Mouse (Mus musculus) midbrain, postnatal 0 days (tissue): ENCODE data around the gene Fam32a. TPM values are rescaled to one million over a fixed set of nuclear protein-coding genes. Genes with fewer than 3 reads are reported as not detected.

Experiments
- ATAC-seq: fragments of 200-750 bp; cut with Nextera tagmentation; 2 replicates; pipeline ENCODE4 v1.8.0; 2017; ENCODE audit warnings: moderate number of reproducible peaks, mild to moderate bottlenecking, moderate TSS enrichment, moderate library complexity; ENCODE audit not compliant: low FRiP score
- DNase-seq: peaks from one replicate; pipeline ENCODE4 v3.0.0-alpha.2; 2015; ENCODE audit warnings: low spot score
- H3K27ac ChIP-seq: fragments of 300-500 bp; sonication (generic); 2 replicates; pipeline ENCODE4 v1.5.1; 2014; ENCODE audit warnings: low read depth, mild to moderate bottlenecking, low read length, mixed read lengths
- H3K27me3 ChIP-seq: fragments of 300-500 bp; sonication (generic); 2 replicates; pipeline ENCODE4 v1.6.1; 2014; ENCODE audit warnings: low read length, control low read depth, mixed read lengths; ENCODE audit not compliant: insufficient read depth
- H3K36me3 ChIP-seq: fragments of 300-500 bp; sonication (generic); 2 replicates; pipeline ENCODE4 v1.6.1; 2014; ENCODE audit warnings: low read length, control low read depth, mixed read lengths; ENCODE audit not compliant: insufficient read depth
- H3K4me1 ChIP-seq: fragments of 300-500 bp; sonication (generic); 2 replicates; pipeline ENCODE4 v1.6.1; 2014; ENCODE audit warnings: mild to moderate bottlenecking, control low read depth, antibody characterized with exemption, low read length, mixed read lengths; ENCODE audit not compliant: insufficient read depth
- H3K4me2 ChIP-seq: fragments of 300-500 bp; sonication (generic); 2 replicates; pipeline ENCODE4 v1.6.1; 2014; ENCODE audit warnings: low read depth, mild to moderate bottlenecking, low read length, mixed read lengths; ENCODE audit not compliant: poor library complexity, severe bottlenecking
- H3K4me3 ChIP-seq: fragments of 300-500 bp; sonication (generic); 2 replicates; pipeline ENCODE4 v1.5.1; 2014; ENCODE audit warnings: low read depth, mild to moderate bottlenecking, low read length, moderate library complexity
- H3K9ac ChIP-seq: fragments of 300-500 bp; sonication (generic); replicated peaks from 2 replicates; pipeline ENCODE4 v1.6.1; 2014; ENCODE audit warnings: mild to moderate bottlenecking, low read length, moderate library complexity, mixed read lengths; ENCODE audit not compliant: poor library complexity, severe bottlenecking
- H3K9me3 ChIP-seq: fragments of 300-500 bp; sonication (generic); 2 replicates; pipeline ENCODE4 v1.6.1; 2016; ENCODE audit warnings: low read length, control low read depth
- CTCF ChIP-seq: IDR thresholded peaks from 2 replicates; pipeline ENCODE4 v1.5.1; 2016; ENCODE audit warnings: antibody characterized with exemption, mild to moderate bottlenecking
- WGBS: fragments of 180-500 bp; shearing (Covaris S2); extraction: QIAGEN DNeasy Blood & Tissue Kit; methylation state at CpG from one replicate; pipeline ENCODE4 v1.1.7; 2014; 5-methylcytosine and 5-hydroxymethylcytosine counted together
- polyA plus RNA-seq: library from polyadenylated mRNA; unstranded; fragments of >200 nt; fragmentation: Nextera tagmentation; extraction: Ambion mirVana; gene quantifications from 2 replicates; pipeline ENCODE4 v1.2.1, GENCODE M21; 2015
- total RNA-seq: library from RNA; depleted of rRNA; stranded (reverse); fragments of >200 nt; gene quantifications from 2 replicates; pipeline ENCODE4 v1.2.3, GENCODE M21; 2014; rRNA removed

Gene Fam32a
- 113 and 116 TPM in 2 replicates for total RNA-seq
- polyA plus RNA-seq, result 91.6 and 92.5 TPM in 2 replicates

DNA sequence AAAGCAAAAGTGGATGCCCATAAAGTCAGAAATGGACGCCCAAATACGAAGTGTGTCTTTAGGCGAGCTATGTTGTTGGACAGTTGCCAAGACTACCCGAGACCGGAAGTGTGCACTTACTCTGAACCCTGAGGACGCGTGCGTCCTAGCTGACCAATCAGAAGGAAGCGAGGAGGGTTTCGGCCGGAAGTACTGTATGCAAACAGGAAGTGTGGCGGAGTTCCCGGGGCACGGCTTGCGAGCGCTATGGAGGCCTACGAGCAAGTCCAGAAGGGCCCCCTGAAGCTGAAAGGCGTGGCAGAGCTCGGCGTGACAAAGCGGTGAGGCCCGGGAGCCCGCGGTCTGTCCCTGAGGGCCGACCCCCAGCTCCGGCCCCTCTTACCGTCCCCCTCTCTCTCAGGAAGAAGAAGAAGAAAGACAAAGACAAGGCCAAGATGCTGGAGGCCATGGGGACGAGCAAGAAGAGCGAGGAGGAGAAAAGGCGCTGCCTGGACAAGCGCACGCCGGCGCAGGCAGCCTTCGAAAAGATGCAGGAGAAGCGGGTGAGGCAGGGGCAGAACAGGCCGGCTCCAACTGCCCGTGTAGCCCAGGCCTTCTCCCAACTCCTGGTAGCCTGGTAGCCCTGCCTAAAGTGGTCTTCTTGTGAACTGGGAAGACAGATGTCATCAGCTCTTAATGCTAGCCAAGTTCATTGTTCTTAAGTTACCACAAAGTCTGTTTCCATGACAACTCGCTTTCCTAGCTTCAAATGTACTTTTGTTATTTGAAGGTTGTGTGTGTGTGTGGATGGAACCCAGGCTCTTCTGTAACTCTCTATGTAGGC, at the start of gene Fam32a:
TSS of gene Fam32a (plus strand) at position 190 of the 823 bp plus-strand sequence.
- peak within 1 kb of the TSS; percentile 55 for H3K27ac ChIP-seq
- 12% methylated on average over 39 of the region's 39 CpGs for WGBS
- peaks cover 8% of the 10 kb centered on the region for H3K4me1 ChIP-seq
- peak within 1 kb of the TSS; percentile 72 for H3K4me3 ChIP-seq
- no peak for TF ChIP-seq CTCF
- DNase-seq, result peak; percentile 98
- H3K9ac ChIP-seq, result peak within 1 kb of the TSS; percentile 68
- H3K36me3 ChIP-seq, result peaks cover 10% of the 10 kb centered on the region; the same call in 1 of the 2 replicates
- ATAC-seq, result peak; percentile 98
- H3K27me3 ChIP-seq, result no peaks in the 10 kb centered on the region; the same call in 1 of the 2 replicates
- H3K9me3 ChIP-seq, result no peaks in the 10 kb centered on the region
- H3K4me2 ChIP-seq, result peak within 1 kb of the TSS; percentile 58

- DNase-seq (peak; percentile 74), ATAC-seq (peak; percentile 45)
- no peak overlapping the region for H3K9ac ChIP-seq
- no peaks in the 10 kb centered on the region for H3K27me3 ChIP-seq
- peak; percentile 80 for TF ChIP-seq CTCF
- H3K4me1 ChIP-seq, result no peaks in the 10 kb centered on the region
- peaks cover 63% of the 10 kb centered on the region for H3K36me3 ChIP-seq
- no peak overlapping the region for H3K27ac ChIP-seq
- 58% methylated on average over 5 of the region's 5 CpGs for WGBS
- H3K4me2 ChIP-seq, result no peak overlapping the region
- H3K4me3 ChIP-seq, result no peak overlapping the region
- no peaks in the 10 kb centered on the region for H3K9me3 ChIP-seq
Observed at GRCm38 (mm10) chr8:72177346-72177925, 42.1 kb upstream of the Fam32a start.

GRCm38 (mm10) chr8:72183554-72184202, 35.9 kb upstream of the Fam32a start:
- H3K9ac ChIP-seq, result no peak overlapping the region
- H3K9me3 ChIP-seq, result no peaks in the 10 kb centered on the region
- peak; percentile 53 for DNase-seq
- 79% methylated on average over 2 of the region's 2 CpGs for WGBS
- no peak overlapping the region for H3K27ac ChIP-seq
- H3K4me2 ChIP-seq, result no peak overlapping the region
- no peaks in the 10 kb centered on the region for H3K27me3 ChIP-seq
- H3K4me3 ChIP-seq, result no peak overlapping the region
- H3K4me1 ChIP-seq, result no peaks in the 10 kb centered on the region
- peaks cover 19% of the 10 kb centered on the region for H3K36me3 ChIP-seq
- TF ChIP-seq CTCF, result no peak
- ATAC-seq, result no peak

GRCm38 (mm10) chr8:72187793-72188331, 31.7 kb upstream of the Fam32a start:
- H3K27ac ChIP-seq, result no peak overlapping the region
- no peak overlapping the region for H3K4me2 ChIP-seq
- no peaks in the 10 kb centered on the region for H3K27me3 ChIP-seq
- 87% methylated on average over 2 of the region's 2 CpGs for WGBS
- no peak for DNase-seq
- H3K36me3 ChIP-seq, result no peaks in the 10 kb centered on the region
- no peak for TF ChIP-seq CTCF
- no peak overlapping the region for H3K9ac ChIP-seq
- H3K4me3 ChIP-seq, result no peak overlapping the region
- no peaks in the 10 kb centered on the region for H3K9me3 ChIP-seq
- no peak for ATAC-seq
- no peaks in the 10 kb centered on the region for H3K4me1 ChIP-seq

DNA sequence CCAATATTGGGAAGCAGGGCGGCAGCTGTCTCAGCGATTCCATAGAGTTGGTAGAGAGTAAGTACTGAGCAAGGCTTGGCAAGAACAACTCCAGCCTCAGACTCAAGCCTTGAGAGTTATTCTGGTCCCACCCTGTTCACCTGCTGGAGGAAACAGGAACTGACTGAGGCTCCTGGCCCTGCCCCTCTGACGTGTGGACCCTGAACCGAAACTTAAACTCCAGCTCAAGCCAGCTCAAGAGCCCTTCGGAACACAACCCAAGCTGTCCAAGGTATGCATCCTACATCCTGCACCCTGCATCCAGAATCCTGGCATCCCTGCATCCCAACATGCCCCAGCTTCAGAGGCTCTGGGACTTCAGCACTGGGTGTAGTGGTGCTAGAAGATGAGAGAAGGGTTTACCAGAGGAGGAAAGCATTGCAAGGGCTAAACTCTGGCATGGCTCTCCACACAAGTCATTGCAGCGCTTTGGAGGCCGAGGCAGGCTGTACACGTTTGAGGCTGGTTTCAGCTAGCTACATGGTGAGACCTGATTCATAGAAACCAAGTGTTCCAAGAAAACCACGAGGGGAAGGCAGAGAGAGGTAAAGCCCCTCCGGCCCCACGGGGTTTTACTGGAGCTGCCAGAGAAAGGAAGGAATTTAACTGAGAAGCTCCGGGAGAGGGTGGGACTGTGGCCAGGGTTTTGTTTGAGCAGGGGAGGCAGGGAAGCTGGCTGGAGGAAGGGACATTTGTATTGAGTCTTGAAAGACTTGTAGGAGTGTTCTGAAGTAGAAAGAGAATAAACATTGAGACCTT, 29.9 kb upstream of the Fam32a start, which contains the start of gene Hsh2d:
TSS of gene Hsh2d (plus strand) at position 222 of the 798 bp plus-strand sequence.
- no peaks in the 10 kb centered on the region for H3K27me3 ChIP-seq
- no peak for ATAC-seq
- no peak for TF ChIP-seq CTCF
- 70% methylated on average over 12 of the region's 12 CpGs for WGBS
- DNase-seq, result no peak
- H3K27ac ChIP-seq, result no peak within 1 kb of the TSS
- H3K4me3 ChIP-seq, result no peak within 1 kb of the TSS
- no peaks in the 10 kb centered on the region for H3K36me3 ChIP-seq
- H3K4me1 ChIP-seq, result no peaks in the 10 kb centered on the region
- no peak within 1 kb of the TSS for H3K9ac ChIP-seq
- no peak within 1 kb of the TSS for H3K4me2 ChIP-seq
- no peaks in the 10 kb centered on the region for H3K9me3 ChIP-seq
